Mouse (Mus musculus) splenic B cell, adult 2 months (primary cell): Measurements from ENCODE around the gene Akt1.
A peak's percentile ranks its signal among the peaks of the same experiment; 100 is the strongest.

Source experiments
- DNase-seq: peaks from one replicate; pipeline ENCODE4 v3.0.0-alpha.2; 2011; ENCODE audit warnings: low read depth, low spot score
- H3K27me3 ChIP-seq: 2 replicates; pipeline ENCODE4 v1.6.1; 2012; ENCODE audit warnings: mild to moderate bottlenecking, low read length, moderate library complexity, mixed read lengths; ENCODE audit not compliant: control insufficient read depth, poor library complexity, insufficient read depth, severe bottlenecking
- H3K36me3 ChIP-seq: 2 replicates; pipeline ENCODE4 v1.6.1; 2012; ENCODE audit warnings: mild to moderate bottlenecking, low read length, moderate library complexity, mixed read lengths; ENCODE audit not compliant: control insufficient read depth, poor library complexity, insufficient read depth, severe bottlenecking

Akt1 gene

GRCm38 (mm10) chr12:112673576-112674091, 1.1 kb downstream of the Akt1 start:
- no peaks in the 10 kb centered on the region; the same call in 1 of the 2 replicates for H3K36me3 ChIP-seq
- H3K27me3 ChIP-seq: no peaks in the 10 kb centered on the region
- peak; percentile 26 for DNase-seq

GRCm38 (mm10) chr12:112672744-112673575, 1.7 kb downstream of the Akt1 start:
- peak; percentile 64 for DNase-seq
- H3K36me3 ChIP-seq: peaks cover under 1% of the 10 kb centered on the region
- H3K27me3 ChIP-seq: no peaks in the 10 kb centered on the region

- DNase-seq: peak; percentile 15
These were observed 2.8 kb downstream of the Akt1 start for GRCm38 (mm10) chr12:112671891-112672290.

GRCm38 (mm10) chr12:112670718-112671393, 3.8 kb downstream of the Akt1 start:
- DNase-seq: no peak
- H3K27me3 ChIP-seq: no peaks in the 10 kb centered on the region

More at GRCm38 (mm10) chr12:112671891-112672290, 2.8 kb downstream of the Akt1 start:
- no peaks in the 10 kb centered on the region for H3K27me3 ChIP-seq
- peaks cover 1% of the 10 kb centered on the region for H3K36me3 ChIP-seq

GRCm38 (mm10) chr12:112667619-112668297, 6.9 kb downstream of the Akt1 start:
- Histone ChIP-seq H3K36me3 (peaks cover 1% of the 10 kb centered on the region), H3K27me3 (no peaks in the 10 kb centered on the region)
- no peak for DNase-seq

More at GRCm38 (mm10) chr12:112670718-112671393, 3.8 kb downstream of the Akt1 start:
- peaks cover 1% of the 10 kb centered on the region for H3K36me3 ChIP-seq

- DNase-seq: no peak
- H3K36me3 ChIP-seq: peaks cover 1% of the 10 kb centered on the region
These were observed 8.7 kb downstream of the Akt1 start for GRCm38 (mm10) chr12:112665881-112666544.

GRCm38 (mm10) chr12:112665445-112665844, 9.2 kb downstream of the Akt1 start:
- Histone ChIP-seq H3K36me3 (peaks cover 1% of the 10 kb centered on the region), H3K27me3 (no peaks in the 10 kb centered on the region)
- DNase-seq: no peak

More at GRCm38 (mm10) chr12:112665881-112666544, 8.7 kb downstream of the Akt1 start:
- H3K27me3 ChIP-seq: no peaks in the 10 kb centered on the region

GRCm38 (mm10) chr12:112664656-112665055, 10.0 kb downstream of the Akt1 start:
- Histone ChIP-seq H3K27me3 (no peaks in the 10 kb centered on the region), H3K36me3 (peaks cover 1% of the 10 kb centered on the region)
- no peak for DNase-seq

GRCm38 (mm10) chr12:112664124-112664523, 10.6 kb downstream of the Akt1 start:
- Histone ChIP-seq H3K36me3 (peaks cover 1% of the 10 kb centered on the region), H3K27me3 (no peaks in the 10 kb centered on the region)
- DNase-seq: no peak

GRCm38 (mm10) chr12:112663716-112664115, 11.0 kb downstream of the Akt1 start:
- no peak for DNase-seq
- Histone ChIP-seq H3K27me3 (no peaks in the 10 kb centered on the region), H3K36me3 (peaks cover 1% of the 10 kb centered on the region)

GRCm38 (mm10) chr12:112663303-112663702, 11.4 kb downstream of the Akt1 start:
- no peak for DNase-seq

GRCm38 (mm10) chr12:112661851-112662250, 12.8 kb downstream of the Akt1 start:
- no peak for DNase-seq
- Histone ChIP-seq H3K27me3 (no peaks in the 10 kb centered on the region), H3K36me3 (no peaks in the 10 kb centered on the region; the same call in none of the 2 replicates)

More at GRCm38 (mm10) chr12:112663303-112663702, 11.4 kb downstream of the Akt1 start:
- H3K27me3 ChIP-seq: no peaks in the 10 kb centered on the region
- H3K36me3 ChIP-seq: peaks cover 1% of the 10 kb centered on the region

- Histone ChIP-seq H3K27me3 (no peaks in the 10 kb centered on the region), H3K36me3 (peaks cover 3% of the 10 kb centered on the region)
- no peak for DNase-seq
These were observed 13.4 kb downstream of the Akt1 start for GRCm38 (mm10) chr12:112661327-112661605.

- no peak for DNase-seq
- Histone ChIP-seq H3K36me3 (peaks cover 5% of the 10 kb centered on the region), H3K27me3 (no peaks in the 10 kb centered on the region)
These were observed 13.9 kb downstream of the Akt1 start for GRCm38 (mm10) chr12:112660576-112661326.
